Mouse (Mus musculus) heart, adult 2 months (tissue): Measurements from ENCODE around the gene Synm.

Experiments used
- CTCF ChIP-seq: fragments of 200-600 bp; IDR thresholded peaks from 2 replicates; pipeline ENCODE4 v1.8.1; 2022; ENCODE audit warnings: antibody characterized with exemption, mild to moderate bottlenecking, moderate library complexity
- EP300 ChIP-seq: fragments of 200-500 bp; IDR thresholded peaks from 2 replicates; pipeline ENCODE4 v1.6.1; 2011; ENCODE audit warnings: low read depth, low read length, control low read depth; ENCODE audit not compliant: insufficient read depth

DNA sequence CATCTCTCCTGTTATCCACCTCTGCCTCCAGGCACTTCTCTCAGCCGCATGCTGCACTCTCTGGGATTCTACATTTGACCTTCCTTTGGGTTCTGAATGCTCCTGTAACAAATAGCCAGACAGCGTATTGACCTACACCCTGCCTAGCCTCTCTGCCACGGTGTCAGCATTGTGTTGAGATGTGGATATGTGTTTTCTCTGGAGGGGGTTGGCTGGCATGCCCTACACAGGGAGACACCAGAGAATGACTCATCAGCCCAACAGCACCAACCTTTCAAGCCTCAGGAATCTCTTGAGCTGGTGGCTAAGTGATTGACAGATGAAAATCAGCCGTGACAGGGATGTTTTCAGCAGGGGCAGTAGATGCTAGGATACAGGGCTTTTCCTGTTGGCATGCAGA lies 41.5 kb upstream of the Synm start:
- TF ChIP-seq EP300 (no peak), CTCF (no peak)
